Mouse (Mus musculus) small intestine, adult 2 months (tissue): ENCODE results near the gene Tuba1c. TPM values are rescaled to one million over a fixed set of nuclear protein-coding genes. Genes with fewer than 3 reads are reported as not detected.
A peak's percentile ranks its signal among the peaks of the same experiment; 100 is the strongest.

Experiments used
- H3K27ac ChIP-seq: fragments of 200-500 bp; 2 replicates; pipeline ENCODE4 v1.5.1; 2012; ENCODE audit warnings: low read depth, low read length, control low read depth, inconsistent platforms; ENCODE audit not compliant: insufficient read depth
- H3K27me3 ChIP-seq: fragments of 200-500 bp; 2 replicates; pipeline ENCODE4 v1.6.1; 2012; ENCODE audit warnings: mild to moderate bottlenecking, moderate library complexity, low read length, inconsistent platforms; ENCODE audit not compliant: control insufficient read depth, insufficient read depth
- H3K36me3 ChIP-seq: fragments of 200-500 bp; 2 replicates; pipeline ENCODE4 v1.6.1; 2012; ENCODE audit warnings: mild to moderate bottlenecking, low read length, control low read depth, inconsistent platforms; ENCODE audit not compliant: control insufficient read depth, insufficient read depth
- H3K4me1 ChIP-seq: fragments of 200-500 bp; 2 replicates; pipeline ENCODE4 v1.6.1; 2012; ENCODE audit warnings: low read length, inconsistent platforms, mixed read lengths; ENCODE audit not compliant: control insufficient read depth, insufficient read depth, insufficient read length
- H3K4me3 ChIP-seq: fragments of 200-500 bp; 2 replicates; pipeline ENCODE4 v1.5.1; 2012; ENCODE audit warnings: low read depth, mild to moderate bottlenecking, control low read depth, inconsistent platforms, low read length, moderate library complexity
- CTCF ChIP-seq: fragments of 200-500 bp; IDR thresholded peaks from 2 replicates; pipeline ENCODE4 v1.5.1; 2012; ENCODE audit warnings: low read depth, mild to moderate bottlenecking, control low read depth, inconsistent platforms, low read length, moderate library complexity, mixed read lengths; ENCODE audit not compliant: insufficient replicate concordance, insufficient read length; ENCODE audit errors: extremely low read depth
- POLR2A ChIP-seq: fragments of 200-500 bp; IDR thresholded peaks from 2 replicates; pipeline ENCODE4 v1.6.1; 2012; ENCODE audit warnings: low read depth, mild to moderate bottlenecking, control low read depth, inconsistent platforms, low read length, moderate library complexity
- WGBS: fragments of 180-500 bp; shearing (Covaris S2); methylation state at CpG from one replicate; pipeline ENCODE4 v1.1.7; 2018; 5-methylcytosine and 5-hydroxymethylcytosine counted together
- polyA plus RNA-seq: library from polyadenylated mRNA; depleted of rRNA; stranded (reverse); fragments of >200 nt; gene quantifications from 2 replicates; pipeline ENCODE4 v1.2.3, GENCODE M21; 2012

Gene Tuba1c
- polyA plus RNA-seq, 1 experiment, result 382 TPM

GRCm38 (mm10) chr15:98985982-98986715, 43.5 kb upstream of the Tuba1c start:
- Histone ChIP-seq H3K4me3 (peak overlapping the region; percentile 75), H3K4me1 (no peaks in the 10 kb centered on the region), H3K27me3 (no peaks in the 10 kb centered on the region), H3K36me3 (no peaks in the 10 kb centered on the region), H3K27ac (peak overlapping the region; percentile 94)
- 54% methylated on average over 12 of the region's 12 CpGs for WGBS
- TF ChIP-seq POLR2A (no peak), CTCF (no peak)

- H3K4me1 ChIP-seq, result no peaks in the 10 kb centered on the region; the same call in 1 of the 2 replicates
- H3K27ac ChIP-seq, result no peak overlapping the region; the same call in 1 of the 2 replicates
- no peak overlapping the region for H3K4me3 ChIP-seq
- no peaks in the 10 kb centered on the region for H3K36me3 ChIP-seq
- 70% methylated on average over 7 of the region's 7 CpGs for WGBS
- no peak for TF ChIP-seq CTCF
- TF ChIP-seq POLR2A, result no peak
- no peaks in the 10 kb centered on the region for H3K27me3 ChIP-seq
Measured at GRCm38 (mm10) chr15:98987077-98987630, 42.5 kb upstream of the Tuba1c start.

- TF ChIP-seq CTCF (no peak), POLR2A (no peak)
- no peak overlapping the region for H3K27ac ChIP-seq
- 81% methylated on average over 8 of the region's 8 CpGs for WGBS
Measured at GRCm38 (mm10) chr15:98987661-98988181, 42.0 kb upstream of the Tuba1c start.

GRCm38 (mm10) chr15:98988787-98989186, 40.9 kb upstream of the Tuba1c start:
- Histone ChIP-seq H3K27me3 (no peaks in the 10 kb centered on the region), H3K4me1 (peaks cover 3% of the 10 kb centered on the region; the same call in 1 of the 2 replicates), H3K36me3 (no peaks in the 10 kb centered on the region), H3K4me3 (no peak overlapping the region), H3K27ac (no peak overlapping the region)
- TF ChIP-seq CTCF (no peak), POLR2A (no peak)
- 75% methylated on average over 3 of the region's 3 CpGs for WGBS

More at GRCm38 (mm10) chr15:98987661-98988181, 42.0 kb upstream of the Tuba1c start:
- no peaks in the 10 kb centered on the region for H3K27me3 ChIP-seq
- no peak overlapping the region for H3K4me3 ChIP-seq
- no peaks in the 10 kb centered on the region for H3K36me3 ChIP-seq
- peaks cover 3% of the 10 kb centered on the region; the same call in 1 of the 2 replicates for H3K4me1 ChIP-seq

GRCm38 (mm10) chr15:98989701-98990430, 39.8 kb upstream of the Tuba1c start:
- WGBS, result 57% methylated on average over 12 of the region's 12 CpGs
- no peaks in the 10 kb centered on the region for H3K36me3 ChIP-seq
- no peaks in the 10 kb centered on the region for H3K27me3 ChIP-seq
- H3K4me3 ChIP-seq, result no peak overlapping the region
- H3K4me1 ChIP-seq, result peaks cover 3% of the 10 kb centered on the region; the same call in 1 of the 2 replicates
- no peak for TF ChIP-seq POLR2A
- no peak for TF ChIP-seq CTCF
- no peak overlapping the region for H3K27ac ChIP-seq

- WGBS, result 58% methylated on average over 15 of the region's 15 CpGs
- TF ChIP-seq POLR2A, result no peak
- TF ChIP-seq CTCF, result no peak
- Histone ChIP-seq H3K4me1 (peaks cover 3% of the 10 kb centered on the region; the same call in 1 of the 2 replicates), H3K27ac (no peak overlapping the region), H3K36me3 (no peaks in the 10 kb centered on the region), H3K4me3 (no peak overlapping the region), H3K27me3 (no peaks in the 10 kb centered on the region)
Measured at GRCm38 (mm10) chr15:98990669-98991539, 38.8 kb upstream of the Tuba1c start.

- TF ChIP-seq CTCF (no peak), POLR2A (no peak)
- Histone ChIP-seq H3K4me3 (no peak overlapping the region), H3K36me3 (no peaks in the 10 kb centered on the region), H3K27ac (no peak overlapping the region), H3K27me3 (no peaks in the 10 kb centered on the region), H3K4me1 (peaks cover 3% of the 10 kb centered on the region; the same call in 1 of the 2 replicates)
- WGBS, result 68% methylated on average over 9 of the region's 9 CpGs
Measured at GRCm38 (mm10) chr15:98991540-98992050, 38.1 kb upstream of the Tuba1c start.
